Mouse (Mus musculus) kidney, adult 2 months (tissue): ENCODE measurements around the gene Fancd2os. TPM values are rescaled to one million over a fixed set of nuclear protein-coding genes. Genes with fewer than 3 reads are reported as not detected.
A peak's percentile ranks its signal among the peaks of the same experiment; 100 is the strongest.

Source experiments
- DNase-seq: peaks from one replicate; pipeline ENCODE4 v3.0.0; 2021
- H3K27ac ChIP-seq: fragments of 200-500 bp; 2 replicates; pipeline ENCODE4 v1.5.1; 2012; ENCODE audit warnings: low read depth, low read length, control low read depth, inconsistent platforms; ENCODE audit not compliant: insufficient read depth
- H3K27me3 ChIP-seq: fragments of 200-500 bp; replicated peaks from 2 replicates; pipeline ENCODE4 v1.6.1; 2012; ENCODE audit warnings: mild to moderate bottlenecking, moderate library complexity, low read length, inconsistent platforms; ENCODE audit not compliant: control insufficient read depth, insufficient read depth
- H3K36me3 ChIP-seq: fragments of 200-500 bp; 2 replicates; pipeline ENCODE4 v1.6.1; 2012; ENCODE audit warnings: mild to moderate bottlenecking, moderate library complexity, low read length, inconsistent platforms; ENCODE audit not compliant: control insufficient read depth, insufficient read depth
- H3K4me1 ChIP-seq: fragments of 200-500 bp; 2 replicates; pipeline ENCODE4 v1.6.1; 2011; ENCODE audit warnings: low read length; ENCODE audit not compliant: control insufficient read depth, insufficient read depth
- H3K4me3 ChIP-seq: fragments of 200-500 bp; 2 replicates; pipeline ENCODE4 v1.5.1; 2011; ENCODE audit warnings: mild to moderate bottlenecking, low read depth, low read length, control low read depth; ENCODE audit not compliant: insufficient read depth
- CTCF ChIP-seq: fragments of 200-500 bp; conservative IDR thresholded peaks from 2 replicates; pipeline ENCODE4 v1.5.1; 2011; ENCODE audit warnings: low read depth, mild to moderate bottlenecking, control low read depth, low read length, moderate library complexity, mixed read lengths; ENCODE audit not compliant: insufficient read depth, insufficient read length
- POLR2A ChIP-seq: fragments of 200-500 bp; IDR thresholded peaks from one replicate; pipeline ENCODE4 v1.6.1; 2011; ENCODE audit warnings: low read depth, low read length, control low read depth
- WGBS: fragments of 180-500 bp; shearing (Covaris S2); methylation state at CpG from one replicate; pipeline ENCODE4 v1.1.7; 2018; 5-methylcytosine and 5-hydroxymethylcytosine counted together
- polyA plus RNA-seq: library from polyadenylated mRNA; depleted of rRNA; stranded (reverse); fragments of >200 nt; gene quantifications from 2 replicates; pipeline ENCODE4 v1.2.3, GENCODE M21; 2012; rRNA removed

Fancd2os gene
- polyA plus RNA-seq: 0.54 and 1.3 TPM in 2 replicates

- H3K4me1 ChIP-seq: no peaks in the 10 kb centered on the region
- H3K27me3 ChIP-seq: no peaks in the 10 kb centered on the region
- H3K4me3 ChIP-seq: no peak within 1 kb of the TSS
- DNase-seq: peak; percentile 60
- no peak for TF ChIP-seq CTCF
- TF ChIP-seq POLR2A: no peak
- H3K27ac ChIP-seq: peak within 1 kb of the TSS; percentile 20; the same call in 1 of the 2 replicates
- 46% methylated on average over 23 of the region's 23 CpGs for WGBS
- H3K36me3 ChIP-seq: no peaks in the 10 kb centered on the region
Measured at GRCm38 (mm10) chr6:113600543-113601139, at the start of gene Fancd2os. Gene Fancd2os (minus strand): TSS chr6:113600715.

DNA sequence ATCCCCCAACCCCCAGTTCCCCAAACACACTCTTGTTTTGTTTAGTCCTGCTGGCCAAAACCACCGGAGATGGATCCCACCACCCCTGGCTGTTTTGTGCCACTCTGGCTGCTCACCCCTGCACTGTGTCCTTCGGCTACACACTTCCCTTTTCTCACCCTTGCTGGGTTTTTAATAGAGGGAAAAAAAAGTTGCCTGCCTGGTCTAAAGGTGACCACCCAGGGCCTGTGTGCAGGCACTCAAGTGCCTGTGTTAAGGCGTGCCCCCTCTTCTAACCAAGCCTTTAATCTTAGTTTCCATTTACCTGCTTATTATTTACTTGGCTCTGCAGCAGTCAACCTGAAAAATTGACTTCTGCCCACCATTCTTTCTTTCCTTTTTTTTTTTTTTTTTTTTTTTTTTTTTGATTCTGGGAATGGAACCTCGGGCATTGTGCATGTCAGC is 49.7 kb upstream of the Fancd2os start:
- Histone ChIP-seq H3K4me1 (peaks cover 12% of the 10 kb centered on the region; the same call in 1 of the 2 replicates), H3K27ac (peak overlapping the region; percentile 46), H3K36me3 (no peaks in the 10 kb centered on the region), H3K27me3 (no peaks in the 10 kb centered on the region), H3K4me3 (no peak overlapping the region)
- TF ChIP-seq CTCF: no peak
- TF ChIP-seq POLR2A: no peak
- WGBS: 49% methylated on average over 4 of the region's 4 CpGs
- no peak for DNase-seq

DNA sequence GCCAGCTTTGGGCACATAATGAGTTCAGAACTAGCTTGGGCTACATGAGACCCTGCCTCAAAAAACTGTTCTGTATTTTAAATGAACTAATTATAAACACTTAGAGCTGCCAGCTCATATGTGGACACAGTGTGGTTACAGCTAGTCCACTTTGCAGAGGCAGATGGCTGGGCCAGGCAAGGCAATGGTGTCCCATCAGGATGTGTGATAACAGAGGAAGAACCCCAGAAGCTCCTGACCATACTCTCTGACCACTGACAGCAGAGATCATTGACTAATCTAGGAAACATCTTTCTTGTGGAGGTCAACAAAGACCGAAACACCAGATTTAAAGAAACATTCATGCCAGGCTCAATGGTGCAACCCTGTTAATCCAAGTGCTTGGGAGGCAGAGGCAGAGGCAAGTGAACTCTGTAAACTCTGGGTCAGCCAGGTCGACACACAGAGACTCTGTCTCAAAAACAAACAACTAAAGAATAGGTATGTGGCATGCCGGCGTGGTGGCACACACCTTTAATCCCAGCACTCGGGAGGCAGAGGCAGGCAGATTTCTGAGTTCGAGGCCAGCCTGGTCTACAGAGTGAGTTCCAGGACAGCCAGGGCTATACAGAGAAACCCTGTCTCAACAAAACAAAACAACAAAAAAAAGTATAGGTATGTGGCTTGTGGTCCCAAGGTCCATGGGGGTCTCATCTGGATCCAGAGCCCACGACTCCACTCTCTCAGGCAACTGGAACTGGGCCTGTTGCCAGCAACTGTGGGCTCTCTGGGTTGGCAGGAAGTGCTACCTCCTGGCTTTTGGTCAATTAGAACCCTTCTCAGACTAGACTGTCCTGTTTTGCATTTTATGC is 49.1 kb upstream of the Fancd2os start:
- Histone ChIP-seq H3K4me1 (peaks cover 10% of the 10 kb centered on the region), H3K36me3 (no peaks in the 10 kb centered on the region), H3K27me3 (no peaks in the 10 kb centered on the region), H3K27ac (peak overlapping the region; percentile 46), H3K4me3 (no peak overlapping the region)
- WGBS: 60% methylated on average over 7 of the region's 7 CpGs
- no peak for TF ChIP-seq CTCF
- no peak for DNase-seq

GRCm38 (mm10) chr6:113644808-113645207 is 44.3 kb upstream of the Fancd2os start:
- H3K27me3 ChIP-seq: no peaks in the 10 kb centered on the region
- no peak overlapping the region for H3K4me3 ChIP-seq
- peak overlapping the region; percentile 69 for H3K27ac ChIP-seq
- peak; percentile 87 for DNase-seq
- WGBS: 54% methylated on average over 8 of the region's 8 CpGs
- H3K4me1 ChIP-seq: peaks cover 13% of the 10 kb centered on the region
- TF ChIP-seq POLR2A: no peak
- TF ChIP-seq CTCF: no peak
- no peaks in the 10 kb centered on the region for H3K36me3 ChIP-seq

DNA sequence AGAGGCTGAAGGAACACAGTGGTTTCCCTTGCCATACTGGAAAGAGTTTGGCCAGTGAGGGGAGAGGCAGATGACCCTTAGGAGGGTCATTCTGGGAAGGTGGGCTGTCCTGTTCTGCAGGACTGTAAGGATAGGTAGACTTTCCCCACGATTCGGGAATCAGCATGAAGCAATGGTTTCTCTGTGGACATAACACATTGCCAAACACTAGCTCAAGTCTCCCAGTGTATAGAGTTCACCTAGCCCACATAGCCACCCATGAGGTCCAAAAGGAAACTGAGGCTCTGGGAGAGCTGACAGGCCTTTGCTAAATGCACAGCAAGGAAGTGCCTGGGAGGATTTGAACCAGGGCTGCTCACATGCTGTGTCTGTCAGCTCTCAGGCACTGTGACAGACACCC is 43.5 kb upstream of the Fancd2os start:
- TF ChIP-seq CTCF: no peak
- no peak for TF ChIP-seq POLR2A
- no peak for DNase-seq
- Histone ChIP-seq H3K4me1 (peaks cover 17% of the 10 kb centered on the region), H3K4me3 (no peak overlapping the region), H3K27me3 (no peaks in the 10 kb centered on the region), H3K36me3 (no peaks in the 10 kb centered on the region), H3K27ac (peak overlapping the region; percentile 69)
- WGBS: 90% methylated on average over 2 of the region's 2 CpGs

DNA sequence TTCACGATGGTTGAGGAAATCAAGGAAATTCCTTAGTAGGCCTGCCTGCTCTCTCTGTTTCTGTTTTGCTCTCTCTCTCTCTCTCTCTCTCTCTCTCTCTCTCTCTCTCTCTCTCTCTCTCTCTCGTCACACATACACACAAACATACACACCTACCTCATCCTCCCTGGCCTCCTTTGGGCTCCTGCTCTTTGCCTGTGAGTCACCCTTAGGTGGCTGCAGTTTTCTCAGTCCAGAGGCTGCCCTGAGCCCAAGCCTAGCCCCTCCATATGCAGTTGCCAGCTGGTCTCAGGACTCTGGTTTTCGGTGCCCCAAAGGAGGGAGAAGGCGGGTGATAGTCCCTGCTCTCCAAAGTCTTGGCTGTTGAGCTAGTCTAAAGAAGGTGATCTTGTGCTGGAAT is 42.5 kb upstream of the Fancd2os start:
- no peak overlapping the region; the same call in 1 of the 2 replicates for H3K27ac ChIP-seq
- no peaks in the 10 kb centered on the region for H3K27me3 ChIP-seq
- no peak for DNase-seq
- WGBS: 76% methylated on average over 4 of the region's 4 CpGs
- no peak overlapping the region for H3K4me3 ChIP-seq
- no peak for TF ChIP-seq CTCF
- TF ChIP-seq POLR2A: no peak
- H3K4me1 ChIP-seq: peaks cover 17% of the 10 kb centered on the region
- H3K36me3 ChIP-seq: no peaks in the 10 kb centered on the region

GRCm38 (mm10) chr6:113642605-113643004 is 42.1 kb upstream of the Fancd2os start:
- no peak for TF ChIP-seq POLR2A
- no peak for TF ChIP-seq CTCF
- Histone ChIP-seq H3K27ac (no peak overlapping the region), H3K4me1 (peaks cover 17% of the 10 kb centered on the region), H3K36me3 (no peaks in the 10 kb centered on the region), H3K4me3 (no peak overlapping the region), H3K27me3 (no peaks in the 10 kb centered on the region)
- no peak for DNase-seq
- WGBS: 82% methylated on average over 8 of the region's 8 CpGs
